Mouse (Mus musculus) brown adipose tissue, adult 24 weeks (tissue): ENCODE measurements around the gene Speer4c. TPM values are rescaled to one million over a fixed set of nuclear protein-coding genes. Genes with fewer than 3 reads are reported as not detected.
"Not testable (repeated sequence)": the region's sequence is repeated elsewhere in the genome, so short reads cannot be mapped to it uniquely, and the experiment has no call there.

Source experiments
- H3K27ac ChIP-seq: fragments of 200-500 bp; replicated peaks from 2 replicates; pipeline ENCODE4 v1.5.1; 2012; ENCODE audit warnings: low read depth, mild to moderate bottlenecking, low read length
- H3K4me1 ChIP-seq: fragments of 200-500 bp; 2 replicates; pipeline ENCODE4 v1.6.1; 2012; ENCODE audit warnings: low read length, mixed read lengths; ENCODE audit not compliant: control insufficient read depth, insufficient read depth, insufficient read length
- H3K4me3 ChIP-seq: fragments of 200-500 bp; 2 replicates; pipeline ENCODE4 v1.5.1; 2012; ENCODE audit warnings: low read depth, mild to moderate bottlenecking, low read length, moderate library complexity; ENCODE audit not compliant: insufficient read depth
- polyA plus RNA-seq: library from polyadenylated mRNA; stranded (reverse); fragments of >200 nt; gene quantifications from 2 replicates; pipeline ENCODE4 v1.2.4, GENCODE M21; 2012; ENCODE audit not compliant: missing spikeins, insufficient read depth, insufficient read length

Speer4c gene
- not detected in 2 replicates for polyA plus RNA-seq

- H3K4me1 ChIP-seq, H3K27ac ChIP-seq, H3K4me3 ChIP-seq: not testable (repeated sequence)
Measured at GRCm38 (mm10) chr5:15714171-15714570, at the start of gene Speer4c. Gene Speer4c, minus strand, starts transcription at chr5:15714271.

GRCm38 (mm10) chr5:15747478-15748255, 33.6 kb upstream of the Speer4c start:
- H3K27ac ChIP-seq: no peak overlapping the region
- H3K4me1 ChIP-seq: no peaks in the 10 kb centered on the region
- no peak overlapping the region for H3K4me3 ChIP-seq

GRCm38 (mm10) chr5:15734097-15734867, 20.2 kb upstream of the Speer4c start:
- Histone ChIP-seq H3K27ac (no peak overlapping the region), H3K4me3 (no peak overlapping the region), H3K4me1 (no peaks in the 10 kb centered on the region)

GRCm38 (mm10) chr5:15702891-15703290, 11.2 kb downstream of the Speer4c start:
- not testable (repeated sequence) for H3K4me1 ChIP-seq, H3K4me3 ChIP-seq, H3K27ac ChIP-seq

- not testable (repeated sequence) for H3K4me3 ChIP-seq, H3K4me1 ChIP-seq, H3K27ac ChIP-seq
Measured at GRCm38 (mm10) chr5:15697719-15698118, 16.4 kb downstream of the Speer4c start.

GRCm38 (mm10) chr5:15691849-15692248, 22.2 kb downstream of the Speer4c start:
- not testable (repeated sequence) for H3K27ac ChIP-seq, H3K4me1 ChIP-seq, H3K4me3 ChIP-seq

- H3K27ac ChIP-seq, H3K4me3 ChIP-seq, H3K4me1 ChIP-seq: not testable (repeated sequence)
Measured at GRCm38 (mm10) chr5:15690822-15691221, 23.2 kb downstream of the Speer4c start.

GRCm38 (mm10) chr5:15689659-15690213, 24.3 kb downstream of the Speer4c start:
- H3K27ac ChIP-seq, H3K4me1 ChIP-seq, H3K4me3 ChIP-seq: not testable (repeated sequence)

GRCm38 (mm10) chr5:15688874-15689658, 25.0 kb downstream of the Speer4c start:
- not testable (repeated sequence) for H3K27ac ChIP-seq, H3K4me1 ChIP-seq, H3K4me3 ChIP-seq

GRCm38 (mm10) chr5:15681301-15682035, 32.6 kb downstream of the Speer4c start:
- not testable (repeated sequence) for H3K27ac ChIP-seq, H3K4me3 ChIP-seq, H3K4me1 ChIP-seq

GRCm38 (mm10) chr5:15679980-15680949, 33.8 kb downstream of the Speer4c start:
- H3K4me3 ChIP-seq, H3K27ac ChIP-seq: not testable (repeated sequence)

GRCm38 (mm10) chr5:15678907-15679306, 35.2 kb downstream of the Speer4c start:
- H3K4me3 ChIP-seq, H3K4me1 ChIP-seq, H3K27ac ChIP-seq: not testable (repeated sequence)

More at GRCm38 (mm10) chr5:15679980-15680949, 33.8 kb downstream of the Speer4c start:
- not testable (repeated sequence) for H3K4me1 ChIP-seq

- not testable (repeated sequence) for H3K27ac ChIP-seq, H3K4me3 ChIP-seq, H3K4me1 ChIP-seq
Measured at GRCm38 (mm10) chr5:15677750-15678149, 36.3 kb downstream of the Speer4c start.
